Mouse (Mus musculus) T-helper 17 cell (primary cell): Measurements from ENCODE around the gene Ppfia2.

Experiments
- in situ Hi-C, 2 experiments: fragments of 300-600 bp; cut with MboI, MseI; formaldehyde crosslinking; loops; 1 replicate in 1 of 2; 2 replicates in 1 of 2; pipeline ENCODE4 v1.15.1; 2025; ENCODE audit warnings: high pct_unique_total_duplicates in 2 of 2

The Ppfia2 gene

DNA sequence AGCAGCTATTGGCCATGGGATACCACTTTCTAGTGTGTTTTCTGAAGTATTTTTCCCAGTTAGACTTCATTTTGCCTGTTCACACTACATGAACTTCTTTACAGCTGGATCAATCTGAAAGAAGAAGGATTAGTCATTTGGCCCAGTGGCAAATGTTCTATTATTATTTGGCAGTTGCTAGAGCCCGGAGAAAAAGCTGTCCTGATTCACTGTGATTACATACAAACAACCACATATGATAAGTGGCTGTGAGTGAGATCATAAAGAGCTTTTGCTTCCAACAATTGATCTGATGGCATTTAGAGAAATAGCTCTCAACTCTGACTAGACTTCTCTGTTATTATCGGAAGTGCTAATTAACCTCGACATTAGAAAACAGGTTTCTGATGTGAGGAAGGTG is 440.0 kb downstream of the Ppfia2 start:
- in situ Hi-C loops, result loop anchor here in 1 of 2 experiments (10.0 kb wide), 1 partner anchor 1315 kb away; no protein-coding TSS in a partner anchor

DNA sequence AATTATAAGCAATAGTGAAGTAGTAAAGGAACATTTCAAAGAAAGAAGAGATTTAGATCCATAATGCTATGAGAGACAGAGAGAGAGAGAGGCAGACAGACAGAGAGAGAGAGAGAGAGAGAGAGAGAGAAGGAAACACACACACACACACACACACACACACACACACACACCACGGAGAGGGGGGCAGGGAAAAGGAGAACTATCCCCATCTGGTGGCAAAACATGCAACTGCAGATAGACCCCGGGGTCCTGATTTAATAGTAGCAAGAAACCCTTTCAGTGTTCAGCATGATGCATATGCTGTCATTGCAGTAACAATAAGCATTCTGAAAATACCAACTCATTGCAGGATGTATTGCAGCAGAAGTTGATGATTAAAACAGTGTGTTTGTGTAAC is 442.9 kb downstream of the Ppfia2 start:
- in situ Hi-C loops, result loop anchor here in 1 of 2 experiments (10.0 kb wide), 1 partner anchor 1312 kb away; no protein-coding TSS in a partner anchor

DNA sequence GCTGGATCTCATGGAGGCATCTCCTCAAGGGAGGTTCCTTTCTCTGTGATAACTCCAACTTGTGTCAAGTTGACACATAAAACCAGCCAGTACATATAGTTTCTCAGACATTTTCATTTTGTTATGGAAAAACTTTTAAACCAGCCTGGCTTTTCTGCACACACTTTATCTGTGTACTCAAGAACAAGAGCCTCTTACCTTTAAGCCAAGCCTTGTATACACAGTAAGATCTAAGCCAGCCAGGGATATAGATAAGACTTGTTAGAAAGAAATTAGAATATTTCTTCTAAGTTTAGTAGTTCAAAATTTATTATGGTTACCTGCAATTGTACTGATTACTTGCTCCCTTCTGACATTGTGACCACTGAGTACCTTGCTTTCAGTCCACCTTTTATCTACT is 444.1 kb downstream of the Ppfia2 start:
- in situ Hi-C loops, result loop anchor here in 1 of 2 experiments (10.0 kb wide), 1 partner anchor 1311 kb away; no protein-coding TSS in a partner anchor

DNA sequence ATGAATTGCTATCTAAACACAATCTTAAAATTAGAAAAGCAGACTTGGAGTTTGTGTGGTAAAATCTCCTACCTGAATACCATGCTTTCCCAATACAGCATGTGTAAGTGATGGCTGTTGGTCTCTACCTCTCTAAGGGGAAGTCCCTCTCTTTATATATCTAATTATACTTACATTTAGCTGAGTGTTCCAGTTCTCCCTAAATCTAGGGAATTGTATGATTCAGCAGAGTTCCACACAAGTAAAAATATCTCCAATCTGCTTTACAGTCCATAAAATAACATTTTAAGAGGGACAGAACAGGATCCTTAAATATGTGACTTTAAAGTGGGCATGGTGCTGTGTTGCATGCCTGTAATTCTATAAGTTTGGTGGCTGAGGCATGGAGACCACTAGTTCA is 444.7 kb downstream of the Ppfia2 start:
- in situ Hi-C loops, result loop anchor here in 1 of 2 experiments (10.0 kb wide), 1 partner anchor 1310 kb away; no protein-coding TSS in a partner anchor

DNA sequence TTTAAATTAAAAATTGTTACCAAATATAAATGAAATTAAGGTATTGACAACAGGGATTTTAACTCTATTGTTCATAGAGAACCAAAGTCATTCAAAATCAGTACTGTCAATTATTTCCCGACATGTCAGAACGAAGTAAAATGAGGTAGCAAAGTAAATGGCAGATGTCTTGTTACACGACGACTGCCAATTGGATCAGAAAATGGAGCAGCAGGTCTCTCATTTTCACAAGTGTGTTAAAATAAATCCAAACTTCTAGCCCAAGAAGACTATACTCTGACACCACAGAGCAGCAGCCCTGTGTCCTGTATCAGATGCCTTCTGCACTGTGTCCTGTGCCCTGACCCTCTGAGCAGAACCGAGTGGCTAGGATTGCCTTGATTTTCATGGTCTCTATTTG is 454.2 kb downstream of the Ppfia2 start:
- in situ Hi-C loops, result no loop called here

DNA sequence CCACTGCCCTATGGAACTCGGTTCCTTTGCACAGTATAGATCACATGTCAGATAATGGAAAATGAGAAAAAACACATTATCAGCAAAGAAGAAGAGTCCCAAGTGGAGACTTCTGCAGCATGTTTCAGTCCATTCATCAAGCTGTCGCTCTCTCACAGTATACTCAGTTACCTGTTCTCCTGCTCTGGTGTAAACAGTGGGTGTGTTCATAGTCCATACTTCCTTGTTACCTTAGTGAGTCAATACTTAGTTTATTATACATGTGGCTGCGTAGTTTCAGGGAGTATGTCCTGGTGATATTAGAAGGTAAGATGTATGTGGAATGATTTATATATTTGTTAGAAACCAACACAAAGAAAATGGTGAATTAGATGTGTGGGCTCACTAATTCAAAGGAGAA is 454.7 kb downstream of the Ppfia2 start:
- in situ Hi-C loops, result no loop called here

DNA sequence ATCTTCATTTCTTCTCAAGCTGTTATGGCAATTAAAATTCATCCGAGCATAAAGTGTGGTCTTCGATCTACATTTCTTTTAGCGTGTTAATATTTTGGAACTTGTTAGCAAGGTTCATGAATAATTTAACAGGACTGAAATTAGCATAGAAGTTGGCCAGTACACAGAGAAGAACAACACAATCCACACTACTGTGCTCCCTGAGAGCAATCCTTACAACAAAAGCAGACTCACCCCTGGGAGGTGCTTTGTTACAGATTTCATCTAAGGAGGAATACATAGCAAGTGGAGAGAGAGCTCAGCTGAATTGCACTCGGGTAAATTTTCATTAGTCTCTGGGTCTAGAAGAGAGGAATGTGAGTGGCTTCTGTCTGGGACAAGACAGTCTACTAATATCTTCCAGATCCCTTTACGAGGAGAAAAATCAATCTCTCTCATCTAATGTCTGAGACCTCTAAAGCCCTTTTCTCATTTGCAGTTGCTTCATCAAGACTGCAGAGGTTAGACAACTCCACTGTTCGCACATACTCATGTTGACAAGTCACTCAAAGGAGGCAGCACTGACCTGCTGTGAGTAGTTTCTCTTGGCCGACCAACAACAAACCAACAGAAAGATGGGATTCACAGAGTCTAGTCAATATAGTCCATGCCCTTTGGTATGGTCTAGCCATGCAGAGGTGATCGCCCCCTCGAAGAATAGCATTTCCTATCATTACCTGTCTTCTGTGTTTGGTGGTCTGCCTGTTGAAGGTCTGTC is 458.6 kb downstream of the Ppfia2 start:
- in situ Hi-C loops, result no loop called here

DNA sequence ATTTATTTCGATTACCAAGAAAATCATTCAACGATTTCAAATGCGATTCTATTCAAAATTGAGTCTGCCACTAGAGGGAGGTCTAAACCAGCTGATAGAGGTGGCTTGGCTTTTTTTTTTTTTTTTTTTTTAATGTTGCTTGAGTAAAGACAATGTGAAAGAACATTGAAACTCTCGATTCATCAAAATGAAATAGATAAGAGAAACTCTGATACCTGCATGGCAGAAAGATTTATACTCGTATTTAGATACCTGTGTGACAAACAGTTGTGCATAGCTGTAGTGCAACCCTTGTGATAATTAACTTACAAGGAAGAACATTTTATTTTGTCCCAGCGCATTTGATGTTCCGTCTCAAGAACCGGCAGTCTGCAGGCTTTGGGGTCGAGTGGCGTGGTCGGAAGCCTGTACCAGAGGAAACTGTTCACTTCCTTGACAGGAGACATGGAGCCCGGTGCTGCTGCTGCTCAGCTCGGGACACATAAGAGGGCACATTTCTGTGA is 462.5 kb downstream of the Ppfia2 start:
- in situ Hi-C loops, result loop anchor here in 1 of 2 experiments (10.0 kb wide), 1 partner anchor 1692 kb away; no protein-coding TSS in a partner anchor

DNA sequence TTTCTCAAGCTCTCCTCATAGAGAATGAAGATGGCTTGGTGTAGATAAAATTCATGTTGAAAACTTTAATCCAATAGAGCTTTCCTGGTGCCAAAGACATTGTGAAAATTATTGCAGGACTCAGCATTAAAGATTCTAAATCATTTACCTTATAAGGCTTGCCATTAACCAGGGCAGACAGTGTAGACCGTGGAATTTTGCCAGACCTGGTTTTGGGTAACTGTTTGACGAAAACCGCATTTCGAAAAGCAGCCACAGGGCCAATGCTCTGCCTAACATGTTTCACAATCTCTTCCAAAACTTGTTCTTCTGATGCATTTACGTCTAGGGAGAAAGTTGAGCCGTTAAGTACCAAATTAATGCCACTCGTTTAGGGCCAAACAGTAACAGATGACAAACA is 466.9 kb downstream of the Ppfia2 start:
- in situ Hi-C loops, result loop anchor here in 1 of 2 experiments (10.0 kb wide), 1 partner anchor 1688 kb away; no protein-coding TSS in a partner anchor

DNA sequence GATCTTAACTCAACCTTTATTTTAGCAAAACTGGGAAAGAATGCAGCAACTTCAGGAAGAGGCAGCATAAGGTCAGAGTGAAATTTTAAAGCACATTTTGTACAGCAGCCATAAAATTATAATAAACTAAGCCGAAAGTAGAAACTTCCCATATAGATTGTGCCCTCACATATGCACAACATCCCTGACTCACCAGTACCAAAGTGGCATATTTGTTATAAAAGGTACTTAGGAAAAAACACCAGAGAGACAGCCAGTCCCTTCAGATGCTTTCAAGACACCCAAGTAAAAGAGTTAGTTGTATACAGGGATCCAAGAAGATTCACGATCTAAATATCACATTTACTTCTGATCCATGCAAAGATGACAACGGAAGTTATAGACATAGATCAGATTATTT is 468.7 kb downstream of the Ppfia2 start:
- in situ Hi-C loops, result loop anchor here in 1 of 2 experiments (10.0 kb wide), 1 partner anchor 1686 kb away; no protein-coding TSS in a partner anchor

DNA sequence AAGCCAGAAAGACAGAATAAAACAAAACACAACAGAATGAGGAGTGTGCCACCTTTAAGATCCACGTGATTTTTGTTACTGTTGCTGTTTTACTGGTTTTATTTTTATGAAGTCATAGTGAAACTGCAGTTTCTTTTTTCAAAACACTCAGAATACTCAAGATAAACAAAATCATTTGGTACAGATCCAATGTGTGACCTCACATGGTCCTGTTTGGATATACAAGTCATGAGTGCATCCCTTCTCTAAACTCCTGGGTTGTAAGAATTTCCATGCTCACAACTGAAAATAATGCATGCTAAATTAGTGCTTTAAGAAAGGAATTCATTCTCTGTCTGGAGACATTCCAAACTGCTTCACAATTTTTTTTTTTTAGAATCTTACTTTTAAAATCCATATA is 469.3 kb downstream of the Ppfia2 start:
- in situ Hi-C loops, result loop anchor here in 1 of 2 experiments (10.0 kb wide), 1 partner anchor 1685 kb away; no protein-coding TSS in a partner anchor

DNA sequence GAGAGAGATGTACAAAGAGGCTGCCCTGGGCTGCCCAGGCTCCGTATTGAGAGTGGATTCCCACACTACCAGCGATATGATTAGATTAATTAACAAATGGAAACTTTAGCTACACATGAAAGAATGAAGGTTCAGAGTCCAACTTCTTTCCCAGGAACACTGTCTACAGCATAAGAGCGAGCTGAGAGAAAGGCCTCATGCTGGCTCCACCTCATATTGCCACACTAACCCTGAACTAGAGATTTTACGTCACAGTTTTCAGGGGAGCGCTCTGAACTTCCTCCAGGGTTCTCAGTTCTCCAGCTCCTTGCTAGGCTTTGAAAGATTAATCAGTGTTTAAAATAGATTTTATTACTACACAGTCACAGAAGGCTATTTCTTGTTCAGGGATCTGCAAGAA is 471.2 kb downstream of the Ppfia2 start:
- in situ Hi-C loops, result no loop called here

DNA sequence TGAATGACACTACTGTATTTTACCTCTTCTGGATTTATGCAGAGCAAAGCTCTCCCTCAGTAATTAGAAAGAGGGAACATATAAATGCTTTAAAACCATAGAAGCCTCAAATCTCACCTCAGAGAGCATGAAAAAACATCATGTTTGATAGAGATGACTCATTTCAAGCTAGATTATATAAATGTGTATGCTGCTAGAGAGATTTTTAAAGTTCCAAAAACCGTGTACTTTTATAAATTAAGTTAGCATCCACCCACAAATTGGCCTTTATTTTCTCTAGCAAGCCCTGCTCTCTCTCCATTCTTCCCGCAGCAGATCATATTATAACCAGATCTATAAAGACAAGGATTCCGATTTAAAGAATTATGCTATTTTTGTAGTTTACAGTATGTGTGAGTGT is 488.9 kb downstream of the Ppfia2 start:
- in situ Hi-C loops, result loop anchor here in 1 of 2 experiments (10.0 kb wide), 1 partner anchor 546 kb away; no protein-coding TSS in a partner anchor

DNA sequence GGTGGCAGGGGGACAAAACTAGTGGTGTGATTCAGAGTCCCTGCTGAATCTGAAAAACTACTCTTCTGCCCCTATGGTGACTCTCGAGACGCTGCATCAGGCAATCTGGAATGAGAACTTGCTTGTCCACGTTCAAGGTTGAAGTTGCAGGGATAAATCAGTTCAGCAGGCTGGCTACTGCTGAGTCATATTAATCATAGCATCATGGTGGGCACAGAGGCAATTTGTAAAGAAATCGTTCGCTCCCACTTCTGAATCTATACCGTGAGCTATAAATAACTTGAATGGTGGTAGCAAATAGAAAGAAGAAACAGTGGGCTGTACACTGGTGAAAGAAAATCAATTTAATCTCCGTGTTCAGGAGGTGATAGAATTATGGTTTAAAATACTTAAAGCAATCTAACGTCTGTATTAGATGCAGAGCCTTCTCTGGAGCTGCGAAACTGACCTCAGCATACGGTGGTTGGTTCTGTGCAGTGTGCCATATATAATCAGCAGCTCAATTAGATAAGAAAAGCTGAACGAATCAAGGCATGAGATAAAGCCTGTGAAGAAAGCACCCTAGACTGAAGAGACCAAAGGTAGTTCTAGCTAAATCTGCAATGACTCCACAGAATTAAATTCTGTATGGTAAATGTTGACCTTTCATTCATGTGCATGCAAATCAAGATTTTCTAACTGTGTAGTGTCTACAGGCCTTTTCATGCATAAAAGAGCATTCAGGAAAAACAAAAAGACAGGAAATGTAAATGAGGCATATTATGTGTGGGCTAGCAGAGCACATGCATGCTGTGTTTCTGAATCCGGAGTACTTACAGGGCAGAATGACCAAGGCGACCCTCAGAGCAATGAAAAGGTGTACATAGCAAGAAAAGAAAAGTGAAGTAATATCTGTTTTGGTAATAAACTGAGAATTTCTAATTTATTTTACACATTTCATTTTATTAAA is 505.3 kb downstream of the Ppfia2 start:
- in situ Hi-C loops, result no loop called here
